Mouse (Mus musculus): ENCODE measurements at regions not wholly inside any gene's neighbourhood (a gene's known extent, or its start where the extent isn't known, plus 50 kb on each side); places are given as distances from the start of the nearest gene placed in this dataset.
"Not testable (repeated sequence)": the region's sequence is repeated elsewhere in the genome, so short reads cannot be mapped to it uniquely, and the experiment has no call there.

DNA sequence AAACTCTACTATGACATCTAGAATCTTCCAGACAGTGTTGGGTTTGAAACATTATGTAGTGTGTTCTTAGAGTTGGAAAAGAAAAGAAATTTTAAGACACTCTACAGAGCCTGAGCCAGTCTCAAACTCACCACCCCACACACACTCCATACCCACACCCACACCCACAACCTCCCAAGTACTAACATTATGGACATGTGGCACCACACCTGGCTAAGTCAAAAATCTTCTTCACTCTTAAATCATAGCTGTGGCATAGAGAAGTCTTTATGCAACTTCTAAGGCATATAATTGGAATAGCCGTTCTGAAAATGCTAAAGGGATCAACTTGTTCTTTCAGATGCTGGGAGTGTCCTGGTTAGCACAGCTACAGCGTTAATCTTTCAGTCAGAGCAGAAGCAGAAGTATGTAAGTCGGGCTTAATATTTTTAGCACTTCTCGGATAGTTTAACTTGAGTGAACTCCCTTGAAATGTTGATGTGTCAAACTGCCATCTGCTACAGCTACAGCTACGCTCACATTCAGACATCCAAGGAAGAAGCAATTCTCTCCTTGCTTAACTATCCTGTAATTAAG lies 68.6 kb upstream of the Creb1 start:
- CTCF ChIA-PET: no interaction called here

DNA sequence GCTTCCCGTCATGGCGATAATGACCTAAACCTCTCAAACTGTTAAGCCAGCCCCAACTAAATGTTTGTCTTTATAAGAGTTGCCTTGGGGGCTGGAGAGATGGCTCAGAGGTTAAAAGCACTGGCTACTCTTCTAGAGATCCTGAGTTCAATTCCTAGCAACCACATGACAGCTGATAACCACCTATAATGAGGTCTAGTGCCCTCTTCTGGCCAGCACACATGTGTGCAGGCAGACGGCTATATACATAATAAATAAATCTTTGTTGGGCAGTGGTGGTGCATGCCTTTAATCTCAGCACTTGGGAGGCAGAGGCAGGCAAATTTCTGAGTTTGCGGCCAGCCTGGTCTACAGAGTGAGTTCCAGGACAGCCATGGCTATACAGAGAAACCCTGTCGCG lies 70.8 kb upstream of the Creb1 start:
- CTCF ChIA-PET: not testable (repeated sequence)

DNA sequence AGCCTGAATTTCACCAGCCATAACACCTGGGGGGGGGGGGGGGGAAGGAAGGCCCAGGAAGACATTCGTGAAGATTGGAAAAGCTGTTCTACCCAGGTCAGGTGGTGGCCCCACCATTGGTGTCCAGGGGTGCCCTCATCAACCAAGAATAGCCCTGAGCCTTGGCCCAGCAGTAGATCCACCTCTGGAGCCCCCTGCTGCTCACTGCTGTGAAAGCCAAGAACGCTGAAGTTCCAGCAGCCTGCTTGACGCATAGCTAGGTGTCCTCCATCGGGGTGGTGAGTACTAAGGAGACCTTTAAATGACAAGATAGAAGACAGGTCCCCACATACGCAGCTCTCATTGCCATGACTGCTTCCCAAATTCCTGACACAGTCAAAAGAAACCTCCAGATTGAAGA lies 74.6 kb upstream of the Creb1 start:
- CTCF ChIA-PET: interaction anchor here (0.6 kb wide), 1 partner anchor 709 kb away, joined by 3 read pairs; no protein-coding TSS in a partner anchor

DNA sequence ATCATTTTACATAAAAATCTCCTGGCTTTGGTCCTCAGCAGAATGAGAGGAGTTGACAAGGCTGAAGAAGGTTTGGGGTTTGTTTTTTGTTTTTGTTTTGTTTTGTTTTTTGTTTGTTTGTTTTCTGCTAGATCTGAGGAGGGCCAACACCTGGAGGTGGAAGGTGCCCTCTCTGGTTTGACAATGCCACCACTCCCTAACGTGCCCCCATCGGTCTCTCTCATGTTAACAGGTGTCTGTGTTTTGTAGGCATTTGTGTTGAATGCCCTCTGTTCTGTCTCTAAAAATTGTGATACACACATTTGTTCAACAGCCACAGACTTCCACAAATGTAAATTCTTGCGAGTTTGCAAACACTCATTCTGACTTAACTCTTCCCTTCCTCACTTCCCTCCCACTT lies 83.3 kb upstream of the Creb1 start:
- CTCF ChIA-PET: no interaction called here

DNA sequence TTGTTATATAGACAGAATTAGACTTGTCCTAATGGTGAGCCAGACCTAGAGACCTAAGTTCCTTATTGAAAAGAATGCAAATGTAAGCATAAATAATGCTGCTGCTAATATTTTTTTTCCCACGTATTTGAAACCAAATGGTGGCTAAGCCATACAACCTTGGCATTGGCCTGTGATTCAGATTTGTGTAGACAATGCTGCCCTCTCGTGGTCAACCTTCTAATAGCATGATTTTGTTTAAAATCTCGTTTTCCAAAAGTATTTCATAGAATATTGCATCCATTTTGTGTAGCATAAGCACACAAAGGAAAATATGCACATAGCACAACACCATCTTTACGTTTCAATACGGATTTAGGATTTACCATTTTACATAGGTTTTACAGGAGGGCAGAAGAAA lies 84.4 kb upstream of the Creb1 start:
- CTCF ChIA-PET: interaction anchor here (0.6 kb wide), 1 partner anchor 236 kb away, joined by 12 read pairs; no protein-coding TSS in a partner anchor

DNA sequence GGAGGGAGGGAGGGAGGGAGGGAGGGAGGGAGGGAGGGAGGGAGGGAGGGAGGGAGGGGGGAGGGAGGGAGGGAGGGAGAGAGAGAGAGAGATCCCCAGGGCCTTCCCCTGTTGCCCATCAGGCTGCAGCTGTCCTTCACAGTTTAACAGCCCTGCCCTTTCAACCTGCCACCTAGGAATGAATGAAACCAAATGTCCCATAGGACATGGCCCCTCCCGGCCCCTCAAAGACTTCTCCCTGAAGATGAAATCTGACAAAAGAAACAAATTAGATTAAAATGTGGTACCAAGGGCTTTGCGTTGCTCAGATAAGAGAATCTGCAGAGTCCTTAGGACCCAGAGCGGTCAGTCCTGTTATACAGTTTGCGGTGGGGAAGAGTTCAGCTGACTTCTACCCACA lies 86.0 kb upstream of the Creb1 start:
- CTCF ChIA-PET: no interaction called here

GRCm38 (mm10) chr1:64445919-64446318 lies 86.5 kb upstream of the Creb1 start:
- CTCF ChIA-PET: no interaction called here

DNA sequence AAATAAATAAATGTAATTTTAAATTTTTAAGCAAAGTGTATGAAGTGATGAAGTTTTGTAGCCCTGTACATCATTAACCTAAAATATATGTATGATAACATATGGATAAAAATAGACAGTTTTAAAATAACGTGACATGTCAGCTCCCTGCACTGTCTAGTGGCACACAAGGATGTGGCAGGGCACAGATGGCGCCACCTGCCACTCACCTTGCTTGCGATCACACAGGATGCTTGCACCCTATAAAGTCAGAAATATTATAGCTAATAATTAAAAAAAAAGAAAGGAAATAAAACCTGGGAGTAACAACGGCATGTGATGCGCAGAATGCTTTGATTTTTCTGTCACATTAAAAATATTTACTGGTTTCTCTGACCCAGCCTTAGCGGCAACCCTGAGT lies 89.0 kb upstream of the Creb1 start:
- CTCF ChIA-PET: no interaction called here

DNA sequence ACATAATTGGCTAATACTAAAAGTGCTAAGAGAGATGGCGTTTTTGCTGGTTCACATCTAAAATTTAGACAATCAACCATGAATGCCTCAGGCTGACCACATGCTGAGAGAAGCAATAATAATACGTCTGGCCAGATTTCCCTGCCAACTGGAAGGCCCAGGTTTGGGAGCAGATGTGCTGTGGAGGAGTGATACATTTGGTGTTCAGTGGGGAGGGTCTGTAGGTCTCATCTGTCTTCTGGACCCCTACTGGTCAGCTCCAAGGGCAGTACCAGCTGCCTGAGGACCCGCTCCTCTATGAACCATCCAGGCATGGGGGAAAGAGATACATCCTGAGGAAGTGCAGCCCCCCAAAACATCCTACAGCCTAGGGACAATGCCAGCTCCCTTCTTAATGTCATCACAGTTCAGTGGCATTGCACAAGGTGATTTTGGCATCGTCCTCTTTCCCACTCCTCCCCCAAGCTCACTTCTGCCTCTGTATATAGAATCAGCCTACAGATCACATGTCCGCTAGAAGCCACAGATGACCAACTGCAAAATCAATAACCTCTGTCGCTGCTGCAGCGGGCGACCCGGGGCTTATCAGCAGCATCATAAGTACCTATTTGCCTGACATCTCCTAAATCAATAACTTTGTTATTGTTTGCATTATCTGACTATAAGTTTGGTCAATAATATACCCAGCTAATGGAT lies 90.1 kb upstream of the Creb1 start:
- CTCF ChIA-PET: no interaction called here

GRCm38 (mm10) chr1:64423256-64423655 lies 109.2 kb upstream of the Creb1 start:
- CTCF ChIA-PET: no interaction called here

- CTCF ChIA-PET: no interaction called here
Measured at GRCm38 (mm10) chr1:64418567-64418966, 113.9 kb upstream of the Creb1 start.

DNA sequence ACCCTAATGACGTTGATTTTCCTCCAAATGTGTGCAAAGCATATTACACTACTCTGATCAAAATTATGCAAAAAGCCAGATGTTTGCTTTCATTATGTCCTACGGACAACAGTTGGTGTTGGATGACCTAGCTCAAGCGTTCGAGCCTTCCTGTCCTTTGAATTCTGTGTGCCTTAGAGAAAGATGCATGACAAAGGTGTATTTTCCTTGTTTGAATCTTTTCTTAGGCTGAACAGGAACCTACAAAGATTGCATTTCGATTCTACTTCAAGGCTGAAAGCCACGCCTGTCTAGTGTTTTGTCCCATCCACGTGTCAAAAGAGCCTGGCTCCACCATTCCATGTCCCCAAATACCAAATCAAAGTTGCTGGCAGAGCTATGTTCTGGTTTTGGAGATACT lies 116.5 kb upstream of the Creb1 start:
- CTCF ChIA-PET: no interaction called here

- CTCF ChIA-PET: no interaction called here
Measured at GRCm38 (mm10) chr1:64413181-64413560, 119.3 kb upstream of the Creb1 start.

- CTCF ChIA-PET: no interaction called here
Measured at GRCm38 (mm10) chr1:64412481-64413180, 119.8 kb upstream of the Creb1 start.

DNA sequence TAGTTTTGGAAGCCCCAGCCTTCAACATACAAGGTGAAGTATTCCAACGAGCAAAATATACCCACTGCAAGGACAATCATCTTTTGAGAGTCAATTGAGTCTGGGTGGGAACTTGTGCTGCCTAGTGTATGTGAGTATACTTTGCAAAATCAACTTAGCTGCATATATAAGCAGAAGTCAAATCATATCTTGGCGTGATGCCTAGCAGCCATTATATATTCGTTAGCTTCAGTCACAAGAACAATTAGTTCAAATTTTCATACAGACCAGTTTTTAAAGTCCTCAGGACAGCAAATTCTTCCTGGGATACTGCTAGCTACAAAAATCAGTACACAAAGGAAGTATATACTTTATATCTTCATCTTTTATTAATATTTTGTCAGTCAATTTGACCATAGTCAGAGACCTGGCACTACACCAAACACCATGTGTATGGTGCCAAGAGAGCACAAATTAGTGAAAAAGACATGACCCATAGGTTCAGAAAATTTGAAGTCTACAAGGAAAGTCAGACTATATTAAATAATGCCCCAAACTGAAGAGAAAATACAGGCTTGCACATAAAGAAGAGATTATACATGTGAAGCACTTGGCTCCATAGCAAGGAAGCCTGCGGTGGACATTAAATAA lies 120.5 kb upstream of the Creb1 start:
- CTCF ChIA-PET: no interaction called here

DNA sequence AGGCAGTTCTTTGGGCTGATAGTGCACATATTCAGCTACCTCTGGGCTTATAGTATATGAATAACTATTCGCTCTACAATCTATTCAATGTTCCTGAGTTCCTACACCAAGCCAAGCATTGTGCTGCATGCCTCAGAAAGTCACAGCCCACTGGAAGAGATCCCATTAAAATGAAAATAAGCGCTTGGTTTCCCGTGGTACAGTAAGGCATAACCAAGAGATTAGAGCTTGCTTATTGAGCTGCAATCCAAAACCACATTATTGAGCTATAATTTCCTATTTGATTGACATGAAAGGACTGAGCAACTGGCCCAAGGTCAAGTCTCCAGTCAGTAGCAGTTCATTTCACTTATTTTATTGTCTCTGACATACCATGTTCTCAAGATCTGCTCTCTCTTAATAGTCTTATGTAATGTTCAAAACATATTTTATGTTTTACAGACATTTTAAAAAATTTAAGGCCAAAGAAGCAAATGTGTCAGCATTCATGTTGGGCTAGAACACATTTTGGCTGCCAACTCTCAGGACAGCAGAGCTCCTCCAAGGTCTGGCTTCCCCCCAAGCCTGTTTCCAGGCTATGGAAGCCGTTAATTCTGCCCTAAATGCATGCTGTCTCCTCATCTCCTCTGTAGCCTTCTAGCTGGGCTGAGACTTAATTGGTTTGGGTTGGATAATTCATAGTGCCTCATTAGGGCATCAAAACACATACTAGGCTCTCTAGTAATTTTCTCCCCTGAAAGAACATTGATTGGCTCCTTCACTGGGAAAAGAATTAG lies 123.5 kb upstream of the Creb1 start:
- CTCF ChIA-PET: no interaction called here

DNA sequence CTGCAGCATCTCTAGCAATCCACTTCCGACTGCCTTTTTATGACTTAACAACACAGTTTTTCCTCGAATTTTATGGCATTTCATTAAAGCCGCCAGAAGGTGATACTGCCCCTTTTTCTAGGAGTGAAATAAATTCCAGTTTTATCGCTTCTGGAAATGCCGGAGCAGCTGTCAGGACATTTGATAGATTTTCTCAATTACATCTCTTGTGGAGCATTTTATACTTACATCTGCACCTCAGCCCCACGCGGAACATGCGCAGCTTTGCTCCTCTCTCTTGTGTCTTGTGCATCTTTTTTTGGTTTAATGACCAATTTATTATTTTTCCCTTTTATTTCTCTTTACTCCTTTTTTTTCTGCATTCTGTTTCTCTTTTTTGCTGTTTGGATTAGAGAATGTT lies 140.9 kb upstream of the Creb1 start:
- CTCF ChIA-PET: no interaction called here

GRCm38 (mm10) chr1:64381264-64381663 lies 151.2 kb upstream of the Creb1 start:
- CTCF ChIA-PET: no interaction called here

GRCm38 (mm10) chr1:64376426-64376825 lies 156.0 kb upstream of the Creb1 start:
- CTCF ChIA-PET: not testable (repeated sequence)

GRCm38 (mm10) chr1:64374286-64375071 lies 158.0 kb upstream of the Creb1 start:
- CTCF ChIA-PET: no interaction called here

GRCm38 (mm10) chr1:64364095-64364494 lies 168.3 kb upstream of the Creb1 start:
- CTCF ChIA-PET: no interaction called here
